Mouse (Mus musculus) heart, embryonic 10.5 days (tissue): ENCODE measurements around the gene Stra6. TPM values are rescaled to one million over a fixed set of nuclear protein-coding genes. Genes with fewer than 3 reads are reported as not detected.

Experiments used
- DNase-seq: peaks from one replicate; pipeline ENCODE4 v3.0.0-alpha.2; 2017; ENCODE audit warnings: low spot score
- H3K27ac ChIP-seq: fragments of 300-500 bp; sonication (generic); 2 replicates; pipeline ENCODE4 v1.5.1; 2016; ENCODE audit warnings: mild to moderate bottlenecking
- H3K27me3 ChIP-seq: fragments of 300-500 bp; sonication (generic); 2 replicates; pipeline ENCODE4 v1.6.1; 2016; ENCODE audit warnings: mild to moderate bottlenecking; ENCODE audit not compliant: poor library complexity, insufficient read depth, severe bottlenecking
- H3K36me3 ChIP-seq: fragments of 300-500 bp; sonication (generic); 2 replicates; pipeline ENCODE4 v1.6.1; 2016; ENCODE audit warnings: mild to moderate bottlenecking, moderate library complexity
- H3K4me1 ChIP-seq: fragments of 300-500 bp; sonication (generic); 2 replicates; pipeline ENCODE4 v1.6.1; 2016; ENCODE audit warnings: mild to moderate bottlenecking
- H3K4me3 ChIP-seq: fragments of 300-500 bp; sonication (generic); 2 replicates; pipeline ENCODE4 v1.5.1; 2016; ENCODE audit warnings: mild to moderate bottlenecking, moderate library complexity
- H3K9me3 ChIP-seq: fragments of 300-500 bp; sonication (generic); 2 replicates; pipeline ENCODE4 v1.6.1; 2016; ENCODE audit warnings: mild to moderate bottlenecking, moderate library complexity
- WGBS: fragments of 180-500 bp; shearing (Covaris S2); methylation state at CpG from one replicate; pipeline ENCODE4 v1.1.7; 2016; 5-methylcytosine and 5-hydroxymethylcytosine counted together
- polyA plus RNA-seq: library from polyadenylated mRNA; unstranded; fragments of >200 nt; fragmentation: Nextera tagmentation; extraction: Ambion mirVana; gene quantifications from 2 replicates; pipeline ENCODE4 v1.2.1, GENCODE M21; 2016

The Stra6 gene
- polyA plus RNA-seq, 1 experiment from 2014 or later, result 16.3 TPM

GRCm38 (mm10) chr9:58036961-58037360, 26.6 kb upstream of the Stra6 start:
- Histone ChIP-seq H3K9me3 (no peaks in the 10 kb centered on the region), H3K36me3 (no peaks in the 10 kb centered on the region), H3K4me1 (peaks cover 20% of the 10 kb centered on the region), H3K27ac (no peak overlapping the region), H3K4me3 (no peak overlapping the region), H3K27me3 (peaks cover 65% of the 10 kb centered on the region)
- 68% methylated on average over 4 of the region's 4 CpGs for WGBS
- DNase-seq, result no peak

GRCm38 (mm10) chr9:58038500-58039168, 25.0 kb upstream of the Stra6 start:
- Histone ChIP-seq H3K27ac (no peak overlapping the region), H3K36me3 (no peaks in the 10 kb centered on the region), H3K27me3 (peaks cover 57% of the 10 kb centered on the region), H3K4me3 (no peak overlapping the region), H3K4me1 (peaks cover 31% of the 10 kb centered on the region), H3K9me3 (no peaks in the 10 kb centered on the region)
- peak; percentile 89 for DNase-seq
- WGBS, result 30% methylated on average over 19 of the region's 19 CpGs

- H3K27me3 ChIP-seq, result peaks cover 52% of the 10 kb centered on the region
- no peak for DNase-seq
- 58% methylated on average over 4 of the region's 4 CpGs for WGBS
Observed at GRCm38 (mm10) chr9:58040977-58041376, 22.6 kb upstream of the Stra6 start.

GRCm38 (mm10) chr9:58042391-58042790, 21.2 kb upstream of the Stra6 start:
- H3K4me1 ChIP-seq, result peaks cover 59% of the 10 kb centered on the region
- no peak overlapping the region for H3K4me3 ChIP-seq
- DNase-seq, result no peak
- 31% methylated on average over 10 of the region's 10 CpGs for WGBS
- H3K27ac ChIP-seq, result peak overlapping the region; percentile 57; the same call in 1 of the 2 replicates
- peaks cover 52% of the 10 kb centered on the region for H3K27me3 ChIP-seq
- H3K36me3 ChIP-seq, result no peaks in the 10 kb centered on the region
- H3K9me3 ChIP-seq, result no peaks in the 10 kb centered on the region

More at GRCm38 (mm10) chr9:58040977-58041376, 22.6 kb upstream of the Stra6 start:
- H3K4me3 ChIP-seq, result no peak overlapping the region
- H3K36me3 ChIP-seq, result no peaks in the 10 kb centered on the region
- peaks cover 50% of the 10 kb centered on the region for H3K4me1 ChIP-seq
- H3K9me3 ChIP-seq, result no peaks in the 10 kb centered on the region
- peak overlapping the region; percentile 44 for H3K27ac ChIP-seq

GRCm38 (mm10) chr9:58043496-58044017, 20.0 kb upstream of the Stra6 start:
- Histone ChIP-seq H3K27me3 (peaks cover 51% of the 10 kb centered on the region), H3K27ac (no peak overlapping the region), H3K36me3 (no peaks in the 10 kb centered on the region), H3K4me1 (peaks cover 70% of the 10 kb centered on the region), H3K4me3 (no peak overlapping the region), H3K9me3 (no peaks in the 10 kb centered on the region)
- whole genome bisulfite sequencing, result 78% methylated on average over 10 of the region's 10 CpGs
- DNase-seq, result no peak

- no peak overlapping the region for H3K27ac ChIP-seq
- H3K36me3 ChIP-seq, result no peaks in the 10 kb centered on the region
- H3K9me3 ChIP-seq, result no peaks in the 10 kb centered on the region
- 33% methylated on average over 10 of the region's 10 CpGs for WGBS
- no peak overlapping the region for H3K4me3 ChIP-seq
- peaks cover 77% of the 10 kb centered on the region for H3K4me1 ChIP-seq
- no peak for DNase-seq
- peaks cover 43% of the 10 kb centered on the region for H3K27me3 ChIP-seq
Observed at GRCm38 (mm10) chr9:58044828-58045227, 18.8 kb upstream of the Stra6 start.

GRCm38 (mm10) chr9:58045646-58046045, 17.9 kb upstream of the Stra6 start:
- H3K27ac ChIP-seq, result no peak overlapping the region
- H3K4me1 ChIP-seq, result peaks cover 75% of the 10 kb centered on the region
- no peaks in the 10 kb centered on the region for H3K9me3 ChIP-seq
- 40% methylated on average over 4 of the region's 4 CpGs for WGBS
- no peak overlapping the region for H3K4me3 ChIP-seq
- peaks cover 51% of the 10 kb centered on the region for H3K27me3 ChIP-seq
- DNase-seq, result no peak
- no peaks in the 10 kb centered on the region for H3K36me3 ChIP-seq

- no peak overlapping the region for H3K27ac ChIP-seq
- H3K4me3 ChIP-seq, result no peak overlapping the region
- H3K36me3 ChIP-seq, result no peaks in the 10 kb centered on the region
- no peak for DNase-seq
- H3K27me3 ChIP-seq, result peaks cover 63% of the 10 kb centered on the region
- no peaks in the 10 kb centered on the region for H3K9me3 ChIP-seq
- H3K4me1 ChIP-seq, result peaks cover 69% of the 10 kb centered on the region
- 66% methylated on average over 10 of the region's 10 CpGs for WGBS
Observed at GRCm38 (mm10) chr9:58047061-58047460, 16.5 kb upstream of the Stra6 start.

GRCm38 (mm10) chr9:58048621-58049020, 15.0 kb upstream of the Stra6 start:
- 19% methylated on average over 6 of the region's 6 CpGs for WGBS
- Histone ChIP-seq H3K27me3 (peaks cover 59% of the 10 kb centered on the region), H3K27ac (no peak overlapping the region), H3K9me3 (no peaks in the 10 kb centered on the region), H3K4me1 (peaks cover 69% of the 10 kb centered on the region), H3K36me3 (no peaks in the 10 kb centered on the region), H3K4me3 (no peak overlapping the region)
- DNase-seq, result no peak

GRCm38 (mm10) chr9:58049186-58049585, 14.4 kb upstream of the Stra6 start:
- peaks cover 58% of the 10 kb centered on the region for H3K27me3 ChIP-seq
- H3K36me3 ChIP-seq, result no peaks in the 10 kb centered on the region
- peaks cover 72% of the 10 kb centered on the region for H3K4me1 ChIP-seq
- WGBS, result 52% methylated on average over 6 of the region's 6 CpGs
- no peaks in the 10 kb centered on the region for H3K9me3 ChIP-seq
- H3K4me3 ChIP-seq, result no peak overlapping the region
- H3K27ac ChIP-seq, result no peak overlapping the region
- no peak for DNase-seq

- peaks cover 66% of the 10 kb centered on the region for H3K4me1 ChIP-seq
- WGBS, result 60% methylated on average over 7 of the region's 7 CpGs
- H3K9me3 ChIP-seq, result no peaks in the 10 kb centered on the region
- H3K4me3 ChIP-seq, result no peak overlapping the region
- H3K36me3 ChIP-seq, result no peaks in the 10 kb centered on the region
- DNase-seq, result no peak
- H3K27me3 ChIP-seq, result peaks cover 63% of the 10 kb centered on the region
- no peak overlapping the region for H3K27ac ChIP-seq
Observed at GRCm38 (mm10) chr9:58049861-58050260, 13.7 kb upstream of the Stra6 start.

GRCm38 (mm10) chr9:58051937-58052336, 11.7 kb upstream of the Stra6 start:
- DNase-seq, result no peak
- Histone ChIP-seq H3K36me3 (no peaks in the 10 kb centered on the region), H3K27ac (no peak overlapping the region), H3K4me3 (no peak overlapping the region), H3K27me3 (peaks cover 67% of the 10 kb centered on the region), H3K9me3 (no peaks in the 10 kb centered on the region), H3K4me1 (peaks cover 62% of the 10 kb centered on the region)
- 30% methylated on average over 5 of the region's 5 CpGs for WGBS

- Histone ChIP-seq H3K27me3 (peaks cover 62% of the 10 kb centered on the region), H3K4me3 (no peak overlapping the region), H3K9me3 (no peaks in the 10 kb centered on the region), H3K4me1 (peaks cover 52% of the 10 kb centered on the region), H3K27ac (peak overlapping the region; percentile 5; the same call in 1 of the 2 replicates), H3K36me3 (no peaks in the 10 kb centered on the region)
- WGBS, result 12% methylated on average over 3 of the region's 3 CpGs
- DNase-seq, result no peak
Observed at GRCm38 (mm10) chr9:58053102-58053501, 10.5 kb upstream of the Stra6 start.
